Mouse (Mus musculus): ENCODE measurements around the gene Polg2. TPM values are rescaled to one million over a fixed set of nuclear protein-coding genes. Genes with fewer than 3 reads are reported as not detected.

Gene Polg2
- 2.2 and 2.6 TPM in 2 replicates for polyA plus RNA-seq (2012)

DNA sequence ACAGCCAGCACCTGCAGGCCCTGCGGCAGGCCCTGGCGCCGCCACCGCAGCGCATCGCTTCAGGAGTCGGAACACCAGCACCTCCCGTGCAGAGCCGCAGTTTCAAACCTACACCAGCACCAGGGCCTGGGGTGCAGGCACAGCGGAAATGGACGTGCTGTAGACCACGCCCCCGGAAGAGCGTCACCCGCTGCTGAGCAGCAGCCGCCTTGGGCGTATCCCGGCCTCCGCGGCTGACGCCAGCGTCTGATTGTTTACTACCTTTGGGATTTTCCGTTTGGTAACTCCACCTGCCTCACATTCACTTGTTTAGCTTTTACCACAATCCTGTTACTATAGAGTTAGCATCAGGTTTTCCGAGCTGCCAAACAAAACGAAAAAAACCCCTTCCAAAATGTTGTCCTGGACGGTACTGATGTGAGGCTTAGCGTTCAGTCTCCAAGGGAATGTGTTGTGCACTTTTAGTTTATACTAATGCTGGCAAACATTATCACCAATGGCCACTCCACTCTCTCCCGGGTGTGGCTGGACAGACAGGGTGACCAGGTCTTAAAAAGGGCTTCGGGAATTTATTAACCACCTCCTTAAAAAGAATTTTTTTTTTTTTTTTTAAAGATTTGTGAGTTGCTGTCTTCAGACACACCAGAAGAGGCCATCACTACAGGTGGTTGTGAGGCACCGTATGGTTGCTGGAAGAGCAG lies at the start of gene Polg2:
Gene Polg2 (minus strand): TSS at position 150 of the 701 bp plus-strand sequence.
- no peak for TF ChIP-seq GATA1 (IDR thresholded peaks at IDR 0.05; ENCODE audit: low read length)

DNA sequence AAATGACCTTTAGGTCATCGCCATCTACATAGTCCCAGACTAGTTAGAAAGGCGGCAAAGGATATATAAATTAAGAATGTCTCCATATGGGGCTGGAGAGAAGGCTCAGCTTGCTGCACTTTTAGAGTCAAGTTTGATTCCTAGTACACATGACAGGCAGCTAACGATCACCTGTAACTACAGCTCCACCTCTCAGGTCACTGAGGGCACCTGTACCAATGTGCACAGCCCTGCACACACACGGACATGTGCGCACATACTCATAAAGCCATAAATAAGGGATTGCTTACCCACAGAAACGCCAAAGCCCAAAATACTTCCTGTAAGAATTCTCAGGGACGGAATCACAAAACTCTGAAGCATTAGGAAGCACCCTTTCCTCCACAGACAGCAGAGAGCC lies 48.7 kb upstream of the Polg2 start:
- no peak for TF ChIP-seq GATA1 (IDR thresholded peaks at IDR 0.05; ENCODE audit: low read length)

DNA sequence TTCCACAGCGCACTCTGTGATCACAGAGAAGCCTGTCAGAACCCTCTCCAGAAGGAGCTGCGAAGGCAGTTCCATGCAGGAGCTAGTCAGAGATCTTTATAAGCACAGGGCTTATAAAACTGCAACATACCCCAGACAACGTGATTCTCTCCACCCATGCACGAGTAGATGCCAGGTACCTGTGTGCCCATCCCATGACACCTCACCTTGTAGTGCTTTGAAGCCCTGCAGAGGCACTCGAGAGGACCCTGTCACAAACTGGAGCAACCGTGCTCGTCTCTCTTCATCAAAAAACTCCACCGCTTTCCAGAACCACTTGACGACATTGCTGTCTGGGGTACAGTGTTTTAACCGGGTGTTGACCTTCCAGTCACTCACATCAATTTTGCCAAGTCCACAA lies 45.1 kb upstream of the Polg2 start:
- TF ChIP-seq GATA1 (IDR thresholded peaks at IDR 0.05; ENCODE audit: low read length), result no peak

DNA sequence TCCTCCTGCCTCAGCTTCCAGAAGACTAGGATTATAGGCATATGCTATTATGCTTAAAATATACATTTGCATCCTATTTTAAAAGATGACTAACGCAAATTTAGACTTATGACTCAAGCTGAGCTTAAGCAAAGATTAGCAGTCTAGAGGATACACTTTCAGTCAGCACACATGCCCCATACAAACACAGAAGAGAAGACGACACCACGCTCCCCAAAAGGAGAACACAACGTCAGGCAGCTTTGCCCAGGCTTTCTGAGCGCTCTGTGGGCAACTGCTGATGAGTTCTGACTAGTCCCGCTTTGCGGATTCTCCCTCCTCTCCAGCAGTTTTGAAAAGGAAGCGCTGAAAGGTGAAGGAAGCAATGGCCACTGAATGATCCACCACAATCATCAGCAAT lies 44.4 kb upstream of the Polg2 start:
- no peak for TF ChIP-seq GATA1 (IDR thresholded peaks at IDR 0.05; ENCODE audit: low read length)

DNA sequence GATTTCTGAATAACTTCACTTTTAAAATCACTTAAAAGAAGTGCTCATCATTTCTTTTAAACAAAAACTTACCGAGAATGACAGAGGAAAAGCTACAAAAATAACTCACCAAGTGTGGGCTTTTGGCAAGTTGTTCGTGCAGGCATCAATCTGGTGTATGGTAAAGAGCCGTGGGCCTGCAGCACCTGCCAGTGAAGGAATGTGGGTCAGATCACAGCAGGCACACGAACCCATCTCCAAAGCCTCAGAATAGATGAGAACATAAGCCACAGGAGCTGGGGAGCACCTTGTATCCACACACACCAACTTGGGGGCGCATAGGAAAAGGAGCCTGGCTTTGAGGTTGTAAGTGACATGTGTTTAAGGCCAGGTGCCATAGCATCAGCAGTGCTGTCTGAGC lies 43.6 kb upstream of the Polg2 start:
- no peak for TF ChIP-seq GATA1 (IDR thresholded peaks at IDR 0.05; ENCODE audit: low read length)

DNA sequence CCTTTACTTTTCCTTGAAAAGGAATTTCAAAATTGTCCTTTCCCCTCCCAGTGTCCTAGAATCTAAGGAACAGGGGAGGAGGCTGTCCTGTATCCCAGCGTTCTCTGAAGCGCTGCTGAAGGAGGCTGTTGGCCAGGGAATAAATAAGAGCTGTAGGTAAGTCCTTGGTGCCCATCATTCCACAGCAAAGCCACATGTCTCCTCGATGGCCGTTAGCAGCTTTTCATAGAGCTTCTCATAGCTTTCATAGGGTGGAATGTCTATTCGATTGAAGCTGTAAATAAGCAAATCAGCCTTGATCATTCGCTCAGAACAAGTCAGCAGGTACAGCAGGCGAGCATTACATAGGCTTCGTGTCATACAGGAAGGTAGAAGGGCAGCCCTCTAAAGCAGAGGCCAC lies 43.2 kb upstream of the Polg2 start:
- TF ChIP-seq GATA1 (IDR thresholded peaks at IDR 0.05; ENCODE audit: low read length), result no peak

DNA sequence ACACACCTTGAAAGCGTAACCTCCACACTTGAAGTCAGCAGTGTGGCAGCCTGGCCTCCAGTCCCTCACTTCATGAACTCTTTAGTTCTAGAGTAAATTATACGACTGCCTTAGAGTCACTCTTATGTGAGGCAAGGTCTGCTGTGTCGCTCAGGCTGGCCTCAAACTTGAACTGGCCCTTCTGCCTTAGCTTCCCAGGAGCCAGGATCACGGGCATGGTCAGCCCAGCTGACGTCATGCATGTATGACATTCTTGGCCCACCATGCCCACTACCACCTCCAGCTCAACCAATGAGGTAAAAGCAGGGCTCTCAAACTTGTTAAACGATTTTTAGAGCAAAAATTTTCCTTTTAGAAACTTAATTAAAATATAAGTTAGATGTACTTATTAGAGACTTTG lies 42.1 kb upstream of the Polg2 start:
- no peak for TF ChIP-seq GATA1 (IDR thresholded peaks at IDR 0.05; ENCODE audit: low read length)

DNA sequence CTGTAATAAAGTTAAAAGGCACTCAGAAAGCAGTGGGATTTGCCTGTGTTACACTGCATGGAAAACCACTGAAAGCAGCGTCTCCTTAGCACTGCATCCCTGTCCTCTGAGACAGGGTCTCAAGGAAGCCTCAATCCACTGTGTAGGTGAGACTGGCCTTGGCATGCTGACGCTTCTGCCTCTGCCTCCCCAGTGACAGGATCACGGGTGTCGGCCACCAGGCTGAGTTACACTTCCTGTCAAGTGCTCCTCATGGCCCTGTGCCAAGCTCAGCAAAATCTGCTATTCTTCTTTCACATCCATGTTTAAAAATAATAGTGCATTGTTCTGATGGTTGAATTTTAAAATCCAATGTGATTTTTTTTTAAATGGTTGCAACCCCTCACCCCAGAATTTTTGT lies 41.6 kb upstream of the Polg2 start:
- TF ChIP-seq GATA1 (IDR thresholded peaks at IDR 0.05; ENCODE audit: low read length), result no peak

DNA sequence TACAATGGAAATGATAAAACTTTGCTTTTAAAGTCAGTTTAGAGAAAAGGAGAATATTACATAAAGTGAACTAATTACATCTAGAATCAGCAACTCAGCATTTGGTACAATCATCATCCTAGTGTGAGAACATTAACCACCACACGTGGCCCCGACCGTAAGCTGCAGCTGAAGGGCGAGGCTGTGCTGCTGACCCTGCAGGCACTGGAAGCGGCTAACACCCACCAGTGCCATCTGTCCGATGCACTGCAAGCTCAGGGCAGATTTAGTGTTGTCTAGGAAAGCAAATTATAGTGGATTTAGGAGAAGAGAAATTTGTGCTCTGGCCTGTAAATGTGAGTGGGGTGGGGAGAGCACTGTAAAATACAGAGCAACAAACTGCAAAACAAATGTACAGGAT lies 40.9 kb upstream of the Polg2 start:
- TF ChIP-seq GATA1 (IDR thresholded peaks at IDR 0.05; ENCODE audit: low read length), result no peak

DNA sequence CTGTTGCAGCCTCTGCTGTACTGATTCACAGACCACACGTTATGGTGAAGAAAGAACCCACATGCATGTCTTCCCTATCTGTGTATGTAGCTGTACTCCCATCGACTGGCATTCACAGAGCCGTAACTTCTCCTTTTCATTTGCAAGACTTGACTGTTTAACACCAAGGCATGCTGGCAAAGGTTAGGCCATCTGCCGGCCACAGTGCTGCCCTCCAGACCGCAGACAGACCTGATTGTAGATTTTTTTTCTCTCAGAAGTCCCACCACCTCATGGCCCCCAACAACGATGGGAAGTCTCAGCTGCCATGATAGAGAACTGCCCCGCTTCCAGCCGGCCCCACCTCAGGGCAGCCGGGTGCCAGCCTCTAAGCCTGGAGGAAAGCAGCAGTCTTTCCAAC lies 40.3 kb upstream of the Polg2 start:
- TF ChIP-seq GATA1 (IDR thresholded peaks at IDR 0.05; ENCODE audit: low read length), result no peak

DNA sequence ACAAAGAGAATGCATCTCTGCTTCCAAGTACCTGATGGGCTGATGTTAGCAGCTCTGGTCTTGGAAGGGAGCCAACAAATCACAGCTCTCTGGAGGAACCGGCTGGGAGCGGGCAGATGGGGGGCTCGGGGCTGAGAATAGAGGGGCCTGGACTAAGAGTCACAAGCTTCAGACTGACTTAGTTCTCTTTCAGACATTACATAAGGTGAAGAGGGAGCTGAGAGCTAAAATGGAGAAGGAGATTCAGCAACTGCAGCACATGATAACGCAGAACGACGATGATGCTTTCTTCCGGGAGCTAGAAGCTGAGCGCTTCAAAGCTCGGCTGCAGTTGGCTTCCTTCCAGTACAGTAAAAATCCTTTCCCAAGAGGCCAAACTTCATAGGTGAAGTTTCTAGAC lies 39.0 kb upstream of the Polg2 start:
- no peak for TF ChIP-seq GATA1 (IDR thresholded peaks at IDR 0.05; ENCODE audit: low read length)

DNA sequence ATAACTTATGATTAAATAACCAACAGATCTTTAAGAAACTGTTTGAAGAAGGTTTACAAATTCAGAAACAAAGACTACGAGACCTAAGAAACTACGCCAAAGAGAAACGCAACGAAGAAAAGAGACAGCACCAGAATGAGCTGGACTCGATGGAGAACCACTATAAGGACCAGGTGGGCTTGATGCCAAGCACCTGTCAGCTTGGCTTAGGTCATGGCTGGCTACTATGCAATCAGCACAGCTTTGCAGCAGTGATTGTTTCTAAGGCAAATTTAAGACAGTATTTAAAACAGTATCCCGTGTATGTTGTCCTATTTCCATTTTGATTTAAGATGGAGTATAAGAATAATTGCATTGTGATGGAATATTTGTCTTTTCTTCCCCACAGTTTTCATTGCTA lies 38.5 kb upstream of the Polg2 start:
- no peak for TF ChIP-seq GATA1 (IDR thresholded peaks at IDR 0.05; ENCODE audit: low read length)

DNA sequence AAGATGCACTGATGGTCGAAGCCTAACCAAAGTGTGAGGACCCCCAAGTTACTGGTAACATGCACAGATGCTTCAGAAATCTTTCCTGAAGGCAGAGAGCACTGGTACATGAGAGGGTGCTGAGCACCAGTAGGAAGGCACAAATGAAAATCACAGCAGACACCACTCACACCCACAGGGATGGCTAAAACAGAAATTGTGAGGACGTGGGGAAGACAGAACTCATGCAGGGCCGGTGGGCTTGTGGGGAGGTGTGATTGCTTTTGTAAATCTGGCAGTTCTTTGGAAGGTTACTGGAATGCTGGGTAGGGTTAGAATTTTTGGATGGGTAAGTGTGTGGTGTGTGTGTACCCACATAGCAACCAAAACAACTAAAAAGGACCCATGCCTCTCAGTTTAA lies 37.8 kb upstream of the Polg2 start:
- TF ChIP-seq GATA1 (IDR thresholded peaks at IDR 0.05; ENCODE audit: low read length), result no peak

DNA sequence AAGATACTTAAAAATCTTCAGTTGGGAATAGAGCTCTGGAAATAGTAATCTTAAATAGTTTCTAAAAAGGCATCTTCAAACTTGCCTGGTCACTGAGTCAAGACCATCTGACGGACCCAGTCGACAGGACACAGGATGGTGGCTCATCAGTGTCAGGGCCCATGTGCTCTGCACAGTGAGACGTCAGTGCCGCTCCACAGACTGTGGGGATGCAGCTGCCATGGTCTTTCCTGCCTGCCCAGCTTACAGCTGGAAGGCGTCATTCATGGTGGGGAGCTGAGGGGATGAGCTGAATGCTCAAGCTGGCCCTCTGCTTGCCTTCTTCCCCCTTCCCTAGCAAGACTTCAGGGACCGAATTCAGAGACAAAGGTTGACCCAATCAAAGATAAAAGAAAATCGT lies 37.0 kb upstream of the Polg2 start:
- no peak for TF ChIP-seq GATA1 (IDR thresholded peaks at IDR 0.05; ENCODE audit: low read length)

DNA sequence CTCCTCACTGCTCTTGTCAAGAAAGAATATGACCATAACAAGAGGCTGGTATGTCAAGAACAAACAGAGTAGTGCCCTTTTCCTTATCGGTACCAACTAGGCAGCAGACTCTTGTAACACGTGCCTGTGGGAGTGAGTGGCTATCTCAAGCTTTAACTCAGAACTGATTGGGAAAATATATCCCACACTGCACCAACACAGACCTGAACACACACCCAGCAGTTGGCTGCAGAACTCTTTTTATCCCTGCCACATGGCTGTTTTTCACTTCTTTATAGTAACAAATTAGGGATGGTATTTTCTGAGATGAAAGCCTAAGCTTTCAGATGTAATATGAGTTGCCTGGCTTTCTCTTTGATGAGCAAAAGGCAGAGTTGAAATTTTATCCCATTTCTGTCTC lies 36.4 kb upstream of the Polg2 start:
- no peak for TF ChIP-seq GATA1 (IDR thresholded peaks at IDR 0.05; ENCODE audit: low read length)

DNA sequence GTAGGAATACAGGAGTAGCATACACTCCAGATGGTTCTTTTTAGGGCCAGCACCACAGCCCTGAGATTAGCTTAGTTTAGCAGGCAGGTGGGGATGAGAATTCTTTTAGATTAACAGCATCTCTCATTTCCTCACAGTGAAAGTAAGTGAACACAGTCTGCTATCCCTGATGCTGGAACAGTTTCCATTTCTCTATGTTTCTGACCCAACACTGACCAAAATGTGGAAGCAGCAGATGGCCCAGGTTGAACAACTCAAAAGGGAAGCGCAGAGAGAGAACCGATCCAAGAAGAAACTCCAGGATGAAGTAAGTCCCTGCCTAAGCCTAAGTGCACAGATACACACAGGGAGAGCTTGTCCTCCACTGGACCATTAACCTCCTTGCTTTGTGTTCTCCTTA lies 36.0 kb upstream of the Polg2 start:
- no peak for TF ChIP-seq GATA1 (IDR thresholded peaks at IDR 0.05; ENCODE audit: low read length)

DNA sequence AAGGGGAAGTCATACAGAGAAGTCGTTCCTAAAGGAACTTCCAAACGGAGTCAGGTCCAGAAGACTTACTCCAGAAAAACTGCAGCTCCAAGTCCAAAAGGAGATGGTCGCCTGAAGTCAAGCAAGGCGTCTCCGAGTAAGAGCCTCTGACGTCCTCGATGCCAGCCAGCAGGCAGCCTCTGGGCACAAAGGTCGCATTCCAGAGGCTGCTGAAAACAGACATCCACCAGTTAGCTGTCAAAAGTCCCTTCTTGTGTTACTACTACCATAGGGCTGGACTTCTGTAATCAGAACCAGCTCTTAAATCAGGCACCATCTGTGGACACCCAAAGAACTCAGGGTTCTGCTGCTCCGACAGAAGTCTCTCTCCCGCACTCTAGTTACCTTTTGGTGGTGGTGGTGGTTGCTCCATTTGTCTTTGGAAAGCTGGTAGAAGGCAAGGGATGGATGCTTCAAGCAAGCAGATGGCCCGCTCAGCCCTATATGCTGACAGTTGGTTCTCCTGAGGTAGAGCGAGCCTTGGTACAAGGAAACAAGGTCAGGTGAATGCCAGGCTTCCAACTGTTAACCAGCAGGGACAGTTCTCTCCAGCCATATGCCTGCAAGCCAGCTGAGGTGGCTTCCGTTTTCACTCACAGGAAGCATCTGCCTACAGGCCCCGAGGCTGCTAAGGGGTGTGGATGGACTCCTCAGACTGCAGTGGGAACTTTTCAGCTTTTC lies 35.4 kb upstream of the Polg2 start:
- no peak for TF ChIP-seq GATA1 (IDR thresholded peaks at IDR 0.05; ENCODE audit: low read length)

Data from G1E-ER4 (cell line).